Mouse (Mus musculus) ES-Bruce4 (cell line): ENCODE data around the gene Mrps27.

Experiments used
- CTCF ChIP-seq: IDR thresholded peaks from one replicate; pipeline ENCODE4 v1.8.1; 2011; ENCODE audit warnings: low read depth, low read length
- EP300 ChIP-seq: IDR thresholded peaks from 2 replicates; pipeline ENCODE4 v1.6.1; 2011; ENCODE audit warnings: low read depth, low read length; ENCODE audit not compliant: insufficient read depth

GRCm38 (mm10) chr13:99308393-99308792, 36.2 kb upstream of the Mrps27 start:
- TF ChIP-seq EP300: no peak
- TF ChIP-seq CTCF: no peak
